Mouse (Mus musculus): ENCODE measurements around the gene Fry. TPM values are rescaled to one million over a fixed set of nuclear protein-coding genes. Genes with fewer than 3 reads are reported as not detected.

The Fry gene
- polyA plus RNA-seq, 1 experiment from 2014 or later: 42.2 TPM

DNA sequence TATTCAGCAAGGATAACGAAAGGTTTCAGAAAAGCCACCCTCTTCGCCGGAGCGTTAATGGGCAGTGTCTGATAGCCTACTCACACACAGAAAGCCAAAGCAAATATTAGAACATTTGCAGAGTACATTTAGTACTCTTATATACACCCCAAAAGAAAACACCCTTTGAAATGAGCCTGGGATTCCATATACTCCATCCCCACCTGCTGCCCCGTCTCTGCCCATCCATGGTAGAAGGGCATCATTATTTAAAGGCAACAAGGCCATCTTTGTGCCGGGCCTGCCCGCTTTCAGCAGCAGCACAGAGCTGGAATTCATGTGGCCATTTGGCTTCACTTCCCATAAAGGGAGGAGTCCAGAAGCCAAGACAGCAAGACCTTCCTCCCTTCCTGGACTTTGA, 219.3 kb downstream of the Fry start:
- peaks cover 10 to 18% of the 10 kb centered on the region in 2 experiments for H3K4me1 ChIP-seq (ENCODE audit: control insufficient read depth in 2 of 2, insufficient read depth in 2 of 2, low read length in 2 of 2)
- peaks cover 3% of the 10 kb centered on the region; the same call in 1 of the 2 replicates for H3K9me3 ChIP-seq (ENCODE audit: control insufficient read depth, low read length)
- H3K27me3 ChIP-seq (ENCODE audit: control insufficient read depth, insufficient read depth, low read length): no peaks in the 10 kb centered on the region
- no peak overlapping the region for H3K4me3 ChIP-seq (ENCODE audit: control insufficient read depth in 1 of 2, insufficient read depth in 1 of 2, low read depth in 1 of 2, low read length in 2 of 2)
- 0 out of 2 replicates have a peak, but pooled peaks cover 12% of the 10 kb centered on the region for H3K36me3 ChIP-seq (ENCODE audit: control insufficient read depth, insufficient read depth, low read length)
- WGBS: 89% methylated on average over 7 of the region's 7 CpGs
- no peak for ATAC-seq (ENCODE audit: insufficient number of reproducible peaks, insufficient read depth, low FRiP score, low read depth)
- peak overlapping the region in 1 of 2 experiments; percentile 4; a peak in 1 of 4 replicates for H3K27ac ChIP-seq (replicated peaks in 1 of 2; ENCODE audit: control insufficient read depth in 1 of 2, insufficient read depth in 1 of 2, low read depth in 2 of 2, low read length in 2 of 2)
- no peak overlapping the region for H3K4me2 ChIP-seq (ENCODE audit: low read length)
- no peak overlapping the region for H3K9ac ChIP-seq (ENCODE audit: low read length)

DNA sequence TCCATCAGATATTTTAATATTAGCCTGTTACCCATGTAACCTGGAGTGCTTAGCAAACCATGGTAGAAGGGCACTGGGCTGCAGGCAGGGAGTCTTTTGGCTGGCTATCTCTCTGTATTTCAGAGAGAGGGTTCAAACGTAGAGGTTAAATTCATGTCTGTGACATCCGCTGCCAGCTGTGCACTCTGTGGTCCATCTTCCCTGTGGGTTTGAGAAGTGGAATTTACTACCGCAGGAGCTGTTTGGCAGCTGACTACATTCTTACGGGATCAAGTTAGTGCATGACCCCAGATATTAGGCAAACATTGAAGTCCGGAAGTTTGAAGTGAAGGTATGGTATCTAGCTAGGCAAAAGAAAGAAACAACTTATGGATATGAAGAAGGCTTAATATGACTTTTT, 222.5 kb downstream of the Fry start:
- H3K9ac ChIP-seq (ENCODE audit: low read length): no peak overlapping the region
- ATAC-seq (ENCODE audit: insufficient number of reproducible peaks, insufficient read depth, low FRiP score, low read depth): no peak
- no peaks in the 10 kb centered on the region for H3K27me3 ChIP-seq (ENCODE audit: control insufficient read depth, insufficient read depth, low read length)
- H3K4me2 ChIP-seq (ENCODE audit: low read length): no peak overlapping the region
- H3K36me3 ChIP-seq (ENCODE audit: control insufficient read depth, insufficient read depth, low read length): peaks cover 22% of the 10 kb centered on the region; the same call in 1 of the 2 replicates
- H3K9me3 ChIP-seq (ENCODE audit: control insufficient read depth, low read length): peaks cover 3% of the 10 kb centered on the region; the same call in 1 of the 2 replicates
- peaks cover 4 to 20% of the 10 kb centered on the region in 2 experiments for H3K4me1 ChIP-seq (ENCODE audit: control insufficient read depth in 2 of 2, insufficient read depth in 2 of 2, low read length in 2 of 2)
- WGBS: 36% methylated on average over 5 of the region's 5 CpGs
- peak overlapping the region in 1 of 2 experiments; percentile 44; a peak in 1 of 4 replicates for H3K27ac ChIP-seq (replicated peaks in 1 of 2; ENCODE audit: control insufficient read depth in 1 of 2, insufficient read depth in 1 of 2, low read depth in 2 of 2, low read length in 2 of 2)
- no peak overlapping the region for H3K4me3 ChIP-seq (ENCODE audit: control insufficient read depth in 1 of 2, insufficient read depth in 1 of 2, low read depth in 1 of 2, low read length in 2 of 2)

DNA sequence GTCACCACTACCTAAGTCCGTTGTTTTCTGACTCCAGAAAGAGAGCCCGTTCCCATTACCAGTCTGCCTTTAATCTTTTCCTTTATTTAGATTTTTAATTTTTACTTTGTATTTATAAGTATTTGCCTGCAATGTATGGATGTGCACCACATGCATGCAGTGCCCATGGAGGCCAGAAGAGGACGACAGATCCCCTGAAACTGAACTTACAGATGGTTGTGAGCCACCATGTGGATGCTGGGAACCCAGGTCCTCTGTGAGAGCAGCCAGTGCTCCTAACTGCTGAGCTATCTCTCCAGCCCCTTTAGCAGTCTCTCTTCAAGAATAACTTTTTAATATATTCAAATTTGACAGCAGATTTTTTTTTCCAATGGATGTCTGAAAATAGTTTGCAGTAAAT, 223.7 kb downstream of the Fry start:
- WGBS: 88% methylated on average over 3 of the region's 3 CpGs

DNA sequence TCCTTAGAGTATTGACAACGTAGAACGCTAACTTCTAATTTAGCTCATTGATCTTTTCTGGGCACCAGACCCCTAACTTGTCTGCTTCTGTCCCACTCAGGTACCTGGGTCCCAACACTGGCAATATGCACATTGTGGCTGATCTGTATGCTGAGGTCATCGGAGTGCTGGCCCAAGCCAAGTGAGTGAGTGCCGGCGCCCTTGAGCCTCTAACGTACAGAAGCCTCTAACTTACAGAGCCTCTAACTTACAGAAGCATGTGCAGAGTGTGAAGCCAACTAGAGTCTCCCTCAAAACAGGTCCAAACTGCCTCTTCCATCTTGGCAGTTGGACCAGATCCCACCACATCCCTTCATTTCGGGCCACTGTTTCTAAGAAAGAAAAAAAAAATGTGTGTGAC, 227.5 kb downstream of the Fry start:
- Histone ChIP-seq H3K4me1 (ENCODE audit: control insufficient read depth in 2 of 2, insufficient read depth in 2 of 2, low read length in 2 of 2) (peaks cover 10 to 26% of the 10 kb centered on the region in 2 experiments), H3K27ac (replicated peaks in 1 of 2; ENCODE audit: control insufficient read depth in 1 of 2, insufficient read depth in 1 of 2, low read depth in 2 of 2, low read length in 2 of 2) (peak overlapping the region; percentile 81 to 90), H3K9ac (ENCODE audit: low read length) (peak overlapping the region; percentile 17; the same call in 1 of the 2 replicates), H3K36me3 (ENCODE audit: control insufficient read depth, insufficient read depth, low read length) (peaks cover 45% of the 10 kb centered on the region), H3K4me2 (ENCODE audit: low read length) (peak overlapping the region; percentile 24; the same call in 1 of the 2 replicates), H3K27me3 (ENCODE audit: control insufficient read depth, insufficient read depth, low read length) (no peaks in the 10 kb centered on the region), H3K4me3 (ENCODE audit: control insufficient read depth in 1 of 2, insufficient read depth in 1 of 2, low read depth in 1 of 2, low read length in 2 of 2) (no peak overlapping the region), H3K9me3 (ENCODE audit: control insufficient read depth, low read length) (peaks cover 8% of the 10 kb centered on the region; the same call in 1 of the 2 replicates)
- no peak for ATAC-seq (ENCODE audit: insufficient number of reproducible peaks, insufficient read depth, low FRiP score, low read depth)
- WGBS: 73% methylated on average over 7 of the region's 7 CpGs

More for the DNA sequence above, 223.7 kb downstream of the Fry start:
- Histone ChIP-seq H3K9me3 (ENCODE audit: control insufficient read depth, low read length) (no peaks in the 10 kb centered on the region), H3K27ac (replicated peaks in 1 of 2; ENCODE audit: control insufficient read depth in 1 of 2, insufficient read depth in 1 of 2, low read depth in 2 of 2, low read length in 2 of 2) (no peak overlapping the region), H3K27me3 (ENCODE audit: control insufficient read depth, insufficient read depth, low read length) (no peaks in the 10 kb centered on the region), H3K36me3 (ENCODE audit: control insufficient read depth, insufficient read depth, low read length) (peaks cover 27% of the 10 kb centered on the region), H3K4me1 (ENCODE audit: control insufficient read depth in 2 of 2, insufficient read depth in 2 of 2, low read length in 2 of 2) (peaks cover 10 to 30% of the 10 kb centered on the region in 2 experiments), H3K4me3 (ENCODE audit: control insufficient read depth in 1 of 2, insufficient read depth in 1 of 2, low read depth in 1 of 2, low read length in 2 of 2) (no peak overlapping the region), H3K4me2 (ENCODE audit: low read length) (no peak overlapping the region), H3K9ac (ENCODE audit: low read length) (no peak overlapping the region)
- ATAC-seq (ENCODE audit: insufficient number of reproducible peaks, insufficient read depth, low FRiP score, low read depth): no peak

DNA sequence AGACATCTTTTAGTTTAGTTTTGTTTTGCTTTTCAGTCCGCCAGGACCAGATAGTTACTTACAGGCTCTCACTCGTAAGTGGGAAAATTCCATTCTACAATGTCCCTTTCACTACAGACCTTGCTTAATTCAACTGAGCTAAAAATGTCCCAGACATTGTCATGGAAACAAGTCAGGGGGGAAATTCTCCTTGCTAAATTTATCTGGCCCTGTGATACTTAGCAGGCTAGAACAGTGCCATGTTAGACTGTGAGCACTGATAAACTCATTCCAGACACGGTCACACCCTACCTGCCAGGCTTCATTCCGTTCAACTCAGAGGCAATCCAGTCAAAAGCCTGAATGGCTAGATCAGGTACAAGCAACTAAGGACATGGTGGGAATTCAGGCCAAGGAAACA, 227.9 kb downstream of the Fry start:
- peaks cover 45% of the 10 kb centered on the region for H3K36me3 ChIP-seq (ENCODE audit: control insufficient read depth, insufficient read depth, low read length)
- H3K9ac ChIP-seq (ENCODE audit: low read length): peak overlapping the region; percentile 17; the same call in 1 of the 2 replicates
- H3K4me2 ChIP-seq (ENCODE audit: low read length): peak overlapping the region; percentile 24; the same call in 1 of the 2 replicates
- ATAC-seq (ENCODE audit: insufficient number of reproducible peaks, insufficient read depth, low FRiP score, low read depth): peak; percentile 73
- H3K9me3 ChIP-seq (ENCODE audit: control insufficient read depth, low read length): peaks cover 8% of the 10 kb centered on the region; the same call in 1 of the 2 replicates
- no peaks in the 10 kb centered on the region for H3K27me3 ChIP-seq (ENCODE audit: control insufficient read depth, insufficient read depth, low read length)
- no peak overlapping the region for H3K4me3 ChIP-seq (ENCODE audit: control insufficient read depth in 1 of 2, insufficient read depth in 1 of 2, low read depth in 1 of 2, low read length in 2 of 2)
- 7% methylated on average over 4 of the region's 4 CpGs for WGBS
- H3K27ac ChIP-seq (replicated peaks in 1 of 2; ENCODE audit: control insufficient read depth in 1 of 2, insufficient read depth in 1 of 2, low read depth in 2 of 2, low read length in 2 of 2): peak overlapping the region; percentile 81 to 90
- peaks cover 10 to 25% of the 10 kb centered on the region in 2 experiments for H3K4me1 ChIP-seq (ENCODE audit: control insufficient read depth in 2 of 2, insufficient read depth in 2 of 2, low read length in 2 of 2)

DNA sequence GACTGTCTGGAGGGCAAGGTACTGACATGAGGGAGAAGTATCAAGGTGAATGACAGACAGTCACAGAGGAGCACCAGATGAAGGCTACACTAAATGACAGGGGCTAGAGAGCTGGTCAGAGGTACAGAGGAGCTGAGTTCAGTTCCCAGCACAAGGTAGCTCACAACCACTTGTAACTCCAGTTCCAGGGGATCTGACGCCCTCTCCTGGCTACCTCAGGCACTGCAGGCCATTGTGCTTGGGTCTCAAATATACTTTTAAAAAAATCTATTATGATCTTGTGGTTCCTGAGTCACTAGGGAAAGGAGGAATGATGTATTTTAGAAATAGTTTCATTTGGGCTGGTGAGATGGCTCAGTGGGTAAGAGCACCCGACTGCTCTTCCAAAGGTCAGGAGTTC, 229.4 kb downstream of the Fry start:
- H3K9me3 ChIP-seq (ENCODE audit: control insufficient read depth, low read length): peaks cover 8% of the 10 kb centered on the region; the same call in 1 of the 2 replicates

DNA sequence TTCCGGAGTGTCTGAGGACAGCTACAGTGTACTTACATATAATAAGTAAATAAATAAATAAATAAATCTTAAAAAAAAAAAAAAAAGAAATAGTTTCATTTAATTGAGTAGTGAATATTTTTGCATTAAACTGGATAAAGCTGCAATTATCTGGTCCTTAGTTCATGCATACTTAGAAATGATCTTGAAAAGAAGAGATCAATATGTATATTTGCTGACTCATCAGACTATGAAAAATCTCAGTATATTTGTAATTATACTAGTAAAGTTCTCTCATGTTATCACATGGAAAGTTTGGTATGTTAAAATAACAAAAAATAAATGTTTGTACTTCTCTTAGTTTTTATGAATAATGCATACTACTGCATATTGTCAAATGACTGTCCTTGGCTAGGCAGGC, 229.9 kb downstream of the Fry start:
- Histone ChIP-seq H3K9ac (ENCODE audit: low read length) (no peak overlapping the region), H3K27me3 (ENCODE audit: control insufficient read depth, insufficient read depth, low read length) (no peaks in the 10 kb centered on the region), H3K4me3 (ENCODE audit: control insufficient read depth in 1 of 2, insufficient read depth in 1 of 2, low read depth in 1 of 2, low read length in 2 of 2) (no peak overlapping the region), H3K27ac (replicated peaks in 1 of 2; ENCODE audit: control insufficient read depth in 1 of 2, insufficient read depth in 1 of 2, low read depth in 2 of 2, low read length in 2 of 2) (no peak overlapping the region), H3K9me3 (ENCODE audit: control insufficient read depth, low read length) (peaks cover 8% of the 10 kb centered on the region; the same call in 1 of the 2 replicates), H3K4me2 (ENCODE audit: low read length) (no peak overlapping the region), H3K4me1 (ENCODE audit: control insufficient read depth in 2 of 2, insufficient read depth in 2 of 2, low read length in 2 of 2) (peaks cover 10 to 25% of the 10 kb centered on the region in 2 experiments), H3K36me3 (ENCODE audit: control insufficient read depth, insufficient read depth, low read length) (peaks cover 33% of the 10 kb centered on the region)
- ATAC-seq (ENCODE audit: insufficient number of reproducible peaks, insufficient read depth, low FRiP score, low read depth): no peak
- 100% methylated on average over 1 of the region's 1 CpGs for WGBS

More for the DNA sequence above, 229.4 kb downstream of the Fry start:
- no peak overlapping the region for H3K9ac ChIP-seq (ENCODE audit: low read length)
- peaks cover 10 to 25% of the 10 kb centered on the region in 2 experiments for H3K4me1 ChIP-seq (ENCODE audit: control insufficient read depth in 2 of 2, insufficient read depth in 2 of 2, low read length in 2 of 2)
- no peak overlapping the region for H3K4me2 ChIP-seq (ENCODE audit: low read length)
- WGBS: 92% methylated on average over 2 of the region's 2 CpGs
- no peak overlapping the region for H3K27ac ChIP-seq (replicated peaks in 1 of 2; ENCODE audit: control insufficient read depth in 1 of 2, insufficient read depth in 1 of 2, low read depth in 2 of 2, low read length in 2 of 2)
- no peaks in the 10 kb centered on the region for H3K27me3 ChIP-seq (ENCODE audit: control insufficient read depth, insufficient read depth, low read length)
- no peak overlapping the region for H3K4me3 ChIP-seq (ENCODE audit: control insufficient read depth in 1 of 2, insufficient read depth in 1 of 2, low read depth in 1 of 2, low read length in 2 of 2)
- H3K36me3 ChIP-seq (ENCODE audit: control insufficient read depth, insufficient read depth, low read length): peaks cover 33% of the 10 kb centered on the region
- no peak for ATAC-seq (ENCODE audit: insufficient number of reproducible peaks, insufficient read depth, low FRiP score, low read depth)

DNA sequence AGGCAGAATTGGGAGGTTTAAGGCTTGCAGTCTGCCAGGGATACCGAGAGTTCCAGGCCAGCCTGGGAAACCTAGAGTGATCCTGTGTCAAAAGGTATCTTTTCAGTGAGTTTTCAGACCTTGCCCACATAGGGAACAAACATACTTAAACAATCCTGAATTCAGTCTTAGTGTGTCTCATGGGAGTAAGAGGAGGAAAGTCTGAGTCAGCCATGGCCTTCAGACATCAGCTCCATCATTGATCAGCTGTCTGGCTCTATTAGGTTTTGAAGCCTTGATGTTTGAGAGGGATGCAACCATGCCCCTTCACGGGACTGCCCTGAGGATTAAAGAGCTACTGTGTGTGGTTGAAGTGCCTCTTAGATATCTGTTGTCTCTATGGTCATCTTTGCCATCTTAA, 232.7 kb downstream of the Fry start:
- H3K9ac ChIP-seq (ENCODE audit: low read length): no peak overlapping the region
- H3K4me1 ChIP-seq (ENCODE audit: control insufficient read depth in 2 of 2, insufficient read depth in 2 of 2, low read length in 2 of 2): peaks cover 4 to 9% of the 10 kb centered on the region in 2 experiments
- H3K36me3 ChIP-seq (ENCODE audit: control insufficient read depth, insufficient read depth, low read length): peaks cover 45% of the 10 kb centered on the region
- no peak overlapping the region for H3K4me2 ChIP-seq (ENCODE audit: low read length)
- 67% methylated on average over 2 of the region's 2 CpGs for WGBS
- peaks cover 8% of the 10 kb centered on the region; the same call in 1 of the 2 replicates for H3K9me3 ChIP-seq (ENCODE audit: control insufficient read depth, low read length)
- H3K4me3 ChIP-seq (ENCODE audit: control insufficient read depth in 1 of 2, insufficient read depth in 1 of 2, low read depth in 1 of 2, low read length in 2 of 2): no peak overlapping the region
- H3K27ac ChIP-seq (replicated peaks in 1 of 2; ENCODE audit: control insufficient read depth in 1 of 2, insufficient read depth in 1 of 2, low read depth in 2 of 2, low read length in 2 of 2): no peak overlapping the region
- no peaks in the 10 kb centered on the region for H3K27me3 ChIP-seq (ENCODE audit: control insufficient read depth, insufficient read depth, low read length)
- ATAC-seq (ENCODE audit: insufficient number of reproducible peaks, insufficient read depth, low FRiP score, low read depth): no peak
